Mouse (Mus musculus) CH12.LX (cell line): Measurements from ENCODE around the gene Cend1. TPM values are rescaled to one million over a fixed set of nuclear protein-coding genes. Genes with fewer than 3 reads are reported as not detected.
"Not testable (repeated sequence)": the region's sequence is repeated elsewhere in the genome, so short reads cannot be mapped to it uniquely, and the experiment has no call there.

Experiments used
- DNase-seq: peaks from one replicate; pipeline ENCODE4 v3.0.0-alpha.2; 2013; ENCODE audit errors: extremely low read depth
- H3K27ac ChIP-seq: 2 replicates; pipeline ENCODE4 v1.5.1; 2012; ENCODE audit warnings: low read depth, mild to moderate bottlenecking, control low read depth, moderate library complexity; ENCODE audit not compliant: insufficient read depth
- H3K27me3 ChIP-seq: replicated peaks from 2 replicates; pipeline ENCODE3; 2012; ENCODE audit warnings: inconsistent platforms
- H3K36me3 ChIP-seq, 2 experiments: replicated peaks in 1 of 2; 2 replicates each; pipeline versions ENCODE3 to v1.6.1; 2012; ENCODE audit warnings: inconsistent platforms in 1 of 2, low read length in 1 of 2, mild to moderate bottlenecking in 1 of 2, mixed read lengths in 1 of 2, moderate library complexity in 1 of 2; ENCODE audit not compliant: control insufficient read depth in 1 of 2, insufficient read depth in 1 of 2
- H3K4me1 ChIP-seq, 2 experiments: 2 replicates each; pipeline ENCODE4 v1.6.1; 2012; ENCODE audit warnings: inconsistent platforms in 1 of 2, moderate library complexity in 1 of 2; ENCODE audit not compliant: insufficient read depth in 2 of 2, control insufficient read depth in 1 of 2
- H3K4me2 ChIP-seq: 2 replicates; pipeline ENCODE4 v1.6.1; 2012; ENCODE audit warnings: low read depth, mild to moderate bottlenecking, control low read depth; ENCODE audit not compliant: poor library complexity, insufficient read depth, severe bottlenecking
- H3K4me3 ChIP-seq, 3 experiments: fragments of 150-350 bp in 1 of 3; sonication (generic) in 1 of 3; replicated peaks in 1 of 3; 2 replicates each; pipeline versions ENCODE3 to v1.5.1; 2011 to 2012; ENCODE audit warnings: low read depth in 2 of 3, low read length in 2 of 3, mild to moderate bottlenecking in 2 of 3, moderate library complexity in 2 of 3, control low read depth in 1 of 3, improper control_type of control experiment in 1 of 3, inconsistent platforms in 1 of 3, mixed read lengths in 1 of 3; ENCODE audit not compliant: poor library complexity in 1 of 3
- H3K79me2 ChIP-seq: replicated peaks from 2 replicates; pipeline ENCODE4 v1.6.1; 2012; ENCODE audit warnings: mild to moderate bottlenecking, moderate library complexity; ENCODE audit not compliant: control insufficient read depth, poor library complexity, insufficient read depth, severe bottlenecking; ENCODE audit errors: extremely low read depth
- H3K9ac ChIP-seq: 2 replicates; pipeline ENCODE4 v1.6.1; 2012; ENCODE audit warnings: low read depth, mild to moderate bottlenecking, control low read depth, moderate library complexity; ENCODE audit not compliant: insufficient read depth
- H3K9me3 ChIP-seq: replicated peaks from 2 replicates; pipeline ENCODE3; 2012; ENCODE audit warnings: low read length, inconsistent platforms, mixed read lengths
- CHD2 ChIP-seq: IDR thresholded peaks from 2 replicates; pipeline ENCODE4 v1.6.1; 2011; ENCODE audit warnings: low read length, improper control_type of control experiment
- CTCF ChIP-seq, 2 experiments: IDR thresholded peaks in 1 of 2; conservative IDR thresholded peaks in 1 of 2; 2 replicates each; pipeline ENCODE4 v1.5.1; 2011 to 2012; ENCODE audit warnings: low read depth in 2 of 2, low read length in 2 of 2, improper control_type of control experiment in 1 of 2, inconsistent platforms in 1 of 2, mild to moderate bottlenecking in 1 of 2, moderate library complexity in 1 of 2
- E2F4 ChIP-seq: IDR thresholded peaks from 2 replicates; pipeline ENCODE4 v1.6.1; 2011; ENCODE audit warnings: low read depth, low read length, improper control_type of control experiment; ENCODE audit not compliant: insufficient replicate concordance
- ELF1 ChIP-seq: IDR thresholded peaks from 2 replicates; pipeline ENCODE4 v1.6.1; 2014; ENCODE audit warnings: low read depth, mild to moderate bottlenecking, inconsistent platforms, low read length, improper control_type of control experiment
- EP300 ChIP-seq: IDR thresholded peaks from 2 replicates; pipeline ENCODE4 v1.6.1; 2011; ENCODE audit warnings: low read length, improper control_type of control experiment
- IRF4 ChIP-seq: IDR thresholded peaks from 2 replicates; pipeline ENCODE4 v1.6.1; 2014; ENCODE audit warnings: low read depth, mild to moderate bottlenecking, inconsistent platforms, low read length, improper control_type of control experiment
- JUND ChIP-seq: conservative IDR thresholded peaks from 2 replicates; pipeline ENCODE4 v1.6.1; 2011; ENCODE audit warnings: low read depth, low read length, improper control_type of control experiment
- MAFK ChIP-seq: IDR thresholded peaks from 2 replicates; pipeline ENCODE4 v1.6.1; 2011; ENCODE audit warnings: low read length, improper control_type of control experiment; ENCODE audit not compliant: insufficient replicate concordance
- MAX ChIP-seq: IDR thresholded peaks from 2 replicates; pipeline ENCODE4 v1.6.1; 2011; ENCODE audit warnings: low read length, improper control_type of control experiment
- MYC ChIP-seq: IDR thresholded peaks from 2 replicates; pipeline ENCODE4 v1.6.1; 2011; ENCODE audit warnings: low read depth, mild to moderate bottlenecking, improper control_type of control experiment, low read length
- PAX5 ChIP-seq: IDR thresholded peaks from 2 replicates; pipeline ENCODE4 v1.6.1; 2012; ENCODE audit warnings: low read length, inconsistent platforms, mixed read lengths
- RAD21 ChIP-seq: IDR thresholded peaks from 2 replicates; pipeline ENCODE4 v1.6.1; 2011; ENCODE audit warnings: low read depth, mild to moderate bottlenecking, low read length, improper control_type of control experiment, moderate library complexity
- SMC3 ChIP-seq: IDR thresholded peaks from 2 replicates; pipeline ENCODE4 v1.6.1; 2011; ENCODE audit warnings: low read depth, low read length, improper control_type of control experiment
- TCF12 ChIP-seq: IDR thresholded peaks from 2 replicates; pipeline ENCODE4 v1.6.1; 2014; ENCODE audit warnings: low read depth, mild to moderate bottlenecking, inconsistent platforms, low read length, improper control_type of control experiment
- UBTF ChIP-seq: IDR thresholded peaks from 2 replicates; pipeline ENCODE4 v1.6.1; 2012; ENCODE audit warnings: low read depth, mild to moderate bottlenecking, inconsistent platforms, low read length, improper control_type of control experiment, moderate library complexity
- USF1 ChIP-seq: IDR thresholded peaks from 2 replicates; pipeline ENCODE4 v1.6.1; 2014; ENCODE audit warnings: low read depth, mild to moderate bottlenecking, inconsistent platforms, low read length, improper control_type of control experiment
- ZC3H11A ChIP-seq: IDR thresholded peaks from 2 replicates; pipeline ENCODE4 v1.6.1; 2012; ENCODE audit warnings: low read depth, mild to moderate bottlenecking, inconsistent platforms, low read length, improper control_type of control experiment
- ZNF384 ChIP-seq: IDR thresholded peaks from 2 replicates; pipeline ENCODE4 v1.6.1; 2012; ENCODE audit warnings: low read depth, low read length, improper control_type of control experiment, inconsistent platforms
- dilution Hi-C: fragments of 300-500 bp; cut with MboI; formaldehyde crosslinking; loops from 2 replicates; pipeline ENCODE4 v1.14.3; 2020; ENCODE audit warnings: low sequenced_read_pairs; ENCODE audit not compliant: extremely low pct_unique_long_range_greater_than_20kb, extremely low pct_ligation_motif_present
- in situ Hi-C: fragments of 300-500 bp; cut with MboI; formaldehyde crosslinking; loops from 3 replicates; pipeline ENCODE4 v1.14.3; 2019; ENCODE audit warnings: low sequenced_read_pairs, low pct_ligation_motif_present, low pct_unique_long_range_greater_than_20kb, mixed read lengths
- polyA plus RNA-seq: library from polyadenylated mRNA; unstranded; fragments of >175 nt; gene quantifications from 2 replicates; pipeline ENCODE4 v1.2.1, GENCODE M21; 2012; ENCODE audit warnings: low read depth; ENCODE audit not compliant: insufficient read length
- total RNA-seq, 2 experiments: library from RNA; depleted of rRNA; stranded (reverse); fragments of 300-350 nt in 1 of 2; fragments of >200 nt in 1 of 2; gene quantifications; 2 replicates each; pipeline ENCODE4 v1.2.3; 2012 to 2014

The Cend1 gene
- total and polyA plus RNA-seq, 3 experiments = not detected

- Histone ChIP-seq H3K27me3 (no peaks in the 10 kb centered on the region), H3K27ac (no peak overlapping the region), H3K4me3 (no peak overlapping the region), H3K4me1 (peaks cover 5 to 16% of the 10 kb centered on the region in 2 experiments), H3K9me3 (no peaks in the 10 kb centered on the region), H3K36me3 (peaks cover 28 to 55% of the 10 kb centered on the region in 2 experiments), H3K9ac (no peak overlapping the region), H3K4me2 (no peak overlapping the region), H3K79me2 (no peaks in the 10 kb centered on the region)
- dilution Hi-C loops = no loop called here
- in situ Hi-C loops = no loop called here
- DNase-seq = peak; percentile 77
- peak; percentile 57 to 92; a peak in 3 of 4 replicates for TF ChIP-seq CTCF (conservative IDR thresholded peaks at IDR 0.05 in 1 of 2, IDR thresholded peaks at IDR 0.05 in 1 of 2; ENCODE audit: low read depth in 2 of 2, low read length in 2 of 2)
- TF ChIP-seq IRF4 = 0 out of 2 replicates have a peak, but pooled peaks have one; percentile 33
- TF ChIP-seq SMC3 = peak; percentile 92
- peak; percentile 83 for TF ChIP-seq RAD21
- TF ChIP-seq MYC = 0 out of 2 replicates have a peak, but pooled peaks have one; percentile 29
- TF ChIP-seq ZNF384 = no peak
- peak; percentile 44 for TF ChIP-seq ZC3H11A
- TF ChIP-seq ELF1 = peak; percentile 32; the same call in 1 of the 2 replicates
- no peak for TF ChIP-seq MAFK
- no peak for TF ChIP-seq CHD2
- peak; percentile 73; the same call in 1 of the 2 replicates for TF ChIP-seq E2F4
Observed at GRCm38 (mm10) chr7:141408833-141409232, 20.5 kb downstream of the Cend1 start.

GRCm38 (mm10) chr7:141407670-141408069 is 21.6 kb downstream of the Cend1 start:
- H3K79me2 ChIP-seq, dilution Hi-C loops, in situ Hi-C loops, H3K4me1 ChIP-seq, H3K9ac ChIP-seq, H3K9me3 ChIP-seq, H3K27me3 ChIP-seq, H3K4me3 ChIP-seq, H3K4me2 ChIP-seq, DNase-seq, H3K27ac ChIP-seq: not testable (repeated sequence)
- H3K36me3 ChIP-seq = peaks cover 31 to 64% of the 10 kb centered on the region in 2 experiments

GRCm38 (mm10) chr7:141405466-141405865 is 23.8 kb downstream of the Cend1 start:
- no peak overlapping the region for H3K4me2 ChIP-seq
- H3K27me3 ChIP-seq = no peaks in the 10 kb centered on the region
- no peaks in the 10 kb centered on the region for H3K79me2 ChIP-seq
- no peak overlapping the region for H3K9ac ChIP-seq
- TF ChIP-seq PAX5 (no peak), MAX (no peak), USF1 (no peak), EP300 (no peak), ZC3H11A (no peak), ZNF384 (no peak), UBTF (no peak), MYC (no peak), JUND (no peak), TCF12 (no peak)
- H3K4me1 ChIP-seq = peaks cover 5% of the 10 kb centered on the region in 2 experiments
- H3K9me3 ChIP-seq = no peaks in the 10 kb centered on the region
- no peak overlapping the region for H3K4me3 ChIP-seq
- in situ Hi-C loops (no loop called here), dilution Hi-C loops (no loop called here)
- peaks cover 47 to 70% of the 10 kb centered on the region in 2 experiments for H3K36me3 ChIP-seq
- DNase-seq = no peak
- H3K27ac ChIP-seq = no peak overlapping the region
